Mouse (Mus musculus): ENCODE measurements around the gene Ak9.

GRCm38 (mm10) chr10:41401097-41401496 lies 97.3 kb downstream of the Ak9 start:
- TF ChIP-seq CTCF (IDR thresholded peaks at IDR 0.05; ENCODE audit: borderline replicate concordance, extremely low read depth, insufficient read depth, insufficient read length) (no peak), POLR2A (IDR thresholded peaks at IDR 0.05; ENCODE audit: borderline replicate concordance, extremely low read depth, insufficient read depth, insufficient read length, poor library complexity, severe bottlenecking) (no peak)
